Mouse (Mus musculus) ovary, adult 10 weeks (tissue): Measurements from ENCODE around the gene Emc8. TPM values are rescaled to one million over a fixed set of nuclear protein-coding genes. Genes with fewer than 3 reads are reported as not detected.

Experiments used
- polyA plus RNA-seq: library from polyadenylated mRNA; stranded (reverse); fragments of 350-450 nt; fragmentation: Illumina TruSeq; extraction: RNeasy Lipid Tissue Mini Kit (QIAGEN cat#74804); gene quantifications from one replicate; pipeline ENCODE4 v1.2.3, GENCODE M21; 2014

The Emc8 gene
- 8.4 TPM for polyA plus RNA-seq

GRCm38 (mm10) chr8:120668374-120668905, at the start of gene Emc8:
Gene Emc8, minus strand, starts transcription at chr8:120668573.

GRCm38 (mm10) chr8:120667561-120668373, 606 bp downstream of the Emc8 start, which contains the start of the genes Gm27021 and Cox4i1:
Gene Gm27021, minus strand, starts transcription at chr8:120668079.
Gene Cox4i1, plus strand, starts transcription at chr8:120668222.

GRCm38 (mm10) chr8:120647532-120647931, 20.8 kb downstream of the Emc8 start, which contains the start of gene 1190005I06Rik:
Gene 1190005I06Rik, minus strand, starts transcription at chr8:120647632.

Other genes with a start within 250 kb of the Emc8 start
- 1.3 TPM for gene Gins2, start 79.3 kb downstream of the Emc8 start, polyA plus RNA-seq
- gene 1190005I06Rik, start 20.9 kb downstream of the Emc8 start, polyA plus RNA-seq: not detected
- gene Gm27021, start 494 bp downstream of the Emc8 start, polyA plus RNA-seq: not detected
- gene Cox4i1, start 351 bp downstream of the Emc8 start, polyA plus RNA-seq: 14.3 TPM
- 1.3 TPM for gene Irf8, start 67.8 kb upstream of the Emc8 start, polyA plus RNA-seq